Mouse (Mus musculus) kidney, adult 2 months (tissue): Measurements from ENCODE around the gene Pcp4l1.

Experiments used
- CTCF ChIP-seq: fragments of 200-500 bp; conservative IDR thresholded peaks from 2 replicates; pipeline ENCODE4 v1.5.1; 2011; ENCODE audit warnings: low read depth, mild to moderate bottlenecking, control low read depth, low read length, moderate library complexity, mixed read lengths; ENCODE audit not compliant: insufficient read depth, insufficient read length
- POLR2A ChIP-seq: fragments of 200-500 bp; IDR thresholded peaks from one replicate; pipeline ENCODE4 v1.6.1; 2011; ENCODE audit warnings: low read depth, low read length, control low read depth

DNA sequence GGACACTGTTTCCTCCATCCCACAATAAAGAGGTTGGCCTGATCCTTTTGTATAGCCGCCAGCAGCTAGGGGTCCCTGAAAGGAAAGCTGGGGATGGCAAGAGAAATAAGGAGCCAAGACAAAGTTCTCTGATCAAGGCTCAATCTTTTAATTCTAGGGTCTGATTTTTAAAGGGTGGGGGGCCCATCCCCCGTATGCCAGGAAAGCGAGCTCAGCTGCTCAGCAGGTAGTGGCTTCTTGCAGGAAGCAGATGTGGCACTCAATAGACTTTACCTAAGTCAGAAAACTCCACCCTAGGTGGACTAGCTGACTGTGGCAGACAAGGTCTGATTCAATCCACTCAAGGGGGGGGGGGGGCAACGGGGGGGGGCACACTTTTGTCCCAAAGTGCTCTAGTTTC, 30.7 kb upstream of the Pcp4l1 start:
- no peak for TF ChIP-seq POLR2A
- no peak for TF ChIP-seq CTCF
